Mouse (Mus musculus): ENCODE measurements around the gene Il23a. TPM values are rescaled to one million over a fixed set of nuclear protein-coding genes. Genes with fewer than 3 reads are reported as not detected.
"Not testable (repeated sequence)": the region's sequence is repeated elsewhere in the genome, so short reads cannot be mapped to it uniquely, and the experiment has no call there.

Il23a gene
- total RNA-seq, 4 experiments from 2014 or later: not detected

DNA sequence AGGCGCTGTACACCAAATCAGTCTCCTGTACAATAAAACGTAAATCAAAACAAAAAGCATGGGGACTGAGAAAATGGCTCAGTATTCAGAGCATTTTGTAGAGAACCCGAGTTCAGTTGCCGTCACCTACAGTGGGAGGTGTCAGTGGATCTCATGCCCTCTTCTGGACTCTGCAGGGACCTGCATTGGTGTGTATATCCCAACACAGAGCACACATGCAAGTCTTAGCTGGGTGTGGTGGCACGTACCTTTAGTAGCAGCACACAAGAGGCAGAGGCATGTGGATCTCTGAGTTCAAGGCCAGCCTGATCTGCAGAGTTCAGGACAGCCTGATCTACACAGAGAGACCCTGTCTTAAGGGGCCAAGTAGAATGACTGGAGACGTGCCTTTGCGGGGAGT, 11.1 kb upstream of the Il23a start:
- DNase-seq (ENCODE audit: low spot score in 2 of 2): no peak

DNA sequence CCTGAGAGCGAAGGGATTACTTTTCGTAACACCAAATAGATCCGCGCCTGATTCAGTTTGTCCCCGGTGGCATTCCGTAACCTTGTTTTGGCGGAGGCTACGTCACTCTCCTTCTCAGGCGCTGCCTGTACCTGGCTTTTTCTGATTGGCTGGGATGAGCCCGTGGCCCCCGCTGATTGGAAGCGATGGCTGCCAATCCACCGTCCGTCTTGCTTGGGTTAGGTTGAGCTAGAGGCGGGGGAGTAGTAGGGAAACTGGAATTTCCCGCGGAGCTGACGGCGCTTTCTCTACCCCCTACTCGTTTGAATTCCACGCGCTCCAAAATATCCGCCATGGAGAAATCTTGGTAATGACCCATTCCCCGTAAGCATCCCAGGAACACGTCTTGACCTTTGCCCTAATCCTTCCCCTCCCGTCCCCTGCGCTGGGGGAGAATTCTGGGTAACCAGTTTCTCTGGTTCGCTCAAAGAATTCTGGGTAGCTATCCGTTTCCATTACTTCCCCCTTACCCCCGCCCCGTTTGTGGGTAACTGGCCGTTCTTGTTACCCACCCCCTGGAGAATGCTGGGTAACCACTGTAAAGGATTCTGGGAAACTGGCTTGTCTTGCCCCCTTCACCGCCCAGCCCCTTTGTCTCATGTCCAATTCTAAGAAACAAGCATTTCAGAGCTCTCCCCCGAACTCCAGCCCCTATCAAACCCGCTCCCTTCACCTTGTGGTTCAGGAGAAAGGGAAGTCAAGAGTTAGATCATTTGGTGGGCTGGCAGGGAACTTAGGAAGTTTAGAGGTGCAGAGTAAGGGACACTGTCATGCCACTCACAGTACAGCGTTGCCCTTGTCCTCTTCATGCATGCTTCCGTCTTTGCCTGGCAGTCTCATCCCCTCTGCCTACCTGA, 4.8 kb upstream of the Il23a start, which contains the start of gene Pan2:
Gene Pan2 (plus strand): TSS at position 210 of the 896 bp plus-strand sequence.
- DNase-seq (ENCODE audit: low spot score in 2 of 2): peak; percentile 99

DNA sequence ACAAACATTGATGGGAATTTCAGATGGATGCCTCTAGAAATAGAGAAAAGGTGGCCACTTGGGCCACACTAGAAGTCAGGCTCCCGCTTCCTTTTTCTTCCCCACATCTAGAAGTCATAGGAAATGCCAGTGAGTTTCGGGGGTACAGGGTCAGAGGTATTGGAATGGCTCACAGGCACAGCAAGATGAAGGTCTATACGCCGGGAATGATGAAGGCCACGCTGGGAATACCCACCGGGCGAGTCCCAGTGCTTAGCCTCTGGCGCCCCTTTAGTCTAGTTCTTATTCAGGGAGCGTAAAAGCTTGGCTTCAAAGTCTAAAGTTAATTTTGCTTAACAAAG, 4.2 kb upstream of the Il23a start:
- no peak for DNase-seq (ENCODE audit: low spot score in 2 of 2)

DNA sequence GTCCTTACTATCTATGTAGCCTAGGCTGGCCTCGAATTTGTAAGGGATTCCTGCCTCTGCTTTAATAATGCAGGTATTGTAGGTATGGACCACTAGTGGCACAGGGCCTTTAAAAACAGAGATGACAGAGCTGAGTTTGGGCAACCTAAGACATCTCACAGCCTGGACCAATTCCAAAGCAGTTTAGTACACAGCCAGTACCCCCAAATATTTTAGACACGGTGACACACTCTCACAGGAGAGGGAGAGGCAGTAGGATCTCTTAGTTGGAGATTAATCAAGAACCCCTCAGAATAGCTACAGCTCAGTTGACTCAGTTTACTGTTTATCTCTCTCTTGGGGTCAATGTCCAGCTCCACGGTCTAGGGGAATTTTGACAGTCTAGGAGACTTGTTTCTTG, 3.8 kb upstream of the Il23a start:
- DNase-seq (ENCODE audit: low spot score in 2 of 2): no peak

DNA sequence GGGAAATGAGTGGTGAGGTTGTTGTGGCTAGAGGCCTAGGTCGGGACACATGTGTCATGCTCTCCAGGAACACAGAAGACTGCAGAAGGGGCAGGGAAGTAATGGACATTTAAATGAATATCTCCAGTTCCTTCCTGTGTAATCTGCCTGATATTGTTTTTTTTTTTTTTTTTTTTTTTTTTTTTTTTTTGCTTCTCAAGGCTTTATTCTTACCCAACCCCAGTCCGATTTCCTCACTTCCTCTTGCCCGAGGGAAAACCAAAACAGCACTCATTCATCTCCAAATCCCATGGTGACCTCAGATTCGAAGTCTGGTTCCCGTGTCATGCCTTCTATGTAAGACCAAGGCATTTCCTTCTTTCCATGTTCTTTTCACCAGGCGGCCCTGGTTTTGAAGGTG, 309 bp downstream of the Il23a start:
- no peak for DNase-seq (ENCODE audit: low spot score in 2 of 2)

DNA sequence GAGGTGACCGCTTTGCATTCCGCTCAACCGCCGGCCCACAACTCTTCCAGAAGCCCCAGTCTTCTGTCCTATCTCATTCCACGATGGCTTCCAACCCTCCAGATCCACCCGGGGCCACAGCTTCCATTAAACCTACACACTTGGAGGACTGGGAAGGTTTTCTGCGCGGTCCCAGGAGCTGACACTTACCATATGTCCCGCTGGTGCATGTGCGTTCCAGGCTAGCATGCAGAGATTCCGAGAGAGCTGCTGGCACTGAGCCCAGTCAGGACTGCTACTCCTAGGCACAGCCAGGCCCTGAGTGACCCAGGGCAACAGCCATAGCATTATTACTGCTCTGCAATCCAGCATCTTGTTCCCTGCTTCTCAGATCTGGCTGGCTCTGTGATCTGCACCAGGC, 930 bp downstream of the Il23a start:
- DNase-seq (ENCODE audit: low spot score in 2 of 2): no peak

DNA sequence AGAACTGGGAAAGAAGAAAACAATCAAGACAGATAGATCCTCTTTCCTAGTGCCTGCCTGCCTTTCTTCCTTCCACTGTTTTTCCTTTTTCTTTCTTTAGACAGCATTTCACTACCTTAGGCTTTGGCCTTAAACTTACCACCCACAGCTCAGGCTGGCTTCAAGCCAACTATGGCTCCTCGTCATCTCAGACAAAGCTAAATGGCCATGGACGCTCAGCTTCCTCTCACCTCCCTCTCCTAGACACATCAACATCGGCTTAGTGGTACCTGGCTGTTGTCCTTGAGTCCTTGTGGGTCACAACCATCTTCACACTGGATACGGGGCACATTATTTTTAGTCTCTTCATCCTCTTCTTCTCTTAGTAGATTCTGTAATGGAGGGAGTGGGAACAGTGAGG, 1.3 kb downstream of the Il23a start:
- no peak for DNase-seq (ENCODE audit: low spot score in 2 of 2)

DNA sequence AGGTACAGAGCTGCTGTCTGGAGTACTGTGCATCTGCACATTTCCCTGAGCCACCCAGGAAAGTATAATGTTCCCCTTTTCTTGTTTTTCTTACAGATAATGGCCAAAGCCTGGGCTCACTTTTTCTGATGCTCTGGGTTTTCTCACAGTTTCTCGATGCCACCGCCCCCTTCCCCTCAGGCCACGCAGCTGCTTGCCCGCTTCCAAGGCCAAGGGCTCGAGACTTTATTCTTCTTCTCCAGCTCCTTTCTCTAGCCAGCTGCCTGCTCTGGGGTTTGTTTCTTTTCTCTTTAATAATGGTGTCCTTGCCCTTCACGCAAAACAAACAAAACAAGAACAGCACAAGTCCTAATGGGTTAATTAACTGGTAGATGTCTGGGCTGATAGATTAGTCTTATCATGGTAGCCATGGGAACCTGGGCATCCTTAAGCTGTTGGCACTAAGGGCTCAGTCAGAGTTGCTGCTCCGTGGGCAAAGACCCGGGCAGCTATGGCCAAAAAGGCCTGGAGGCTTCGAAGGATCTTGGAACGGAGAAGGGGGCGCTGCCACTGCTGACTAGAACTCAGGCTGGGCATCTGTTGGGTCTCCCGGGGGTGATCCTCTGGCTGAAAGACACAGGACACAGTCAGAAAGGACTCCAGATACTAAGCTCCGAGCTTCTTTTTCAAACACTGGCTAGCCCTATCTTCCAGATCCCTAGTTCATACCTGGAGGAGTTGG, 2.0 kb downstream of the Il23a start:
- no peak for DNase-seq (ENCODE audit: low spot score in 2 of 2)

DNA sequence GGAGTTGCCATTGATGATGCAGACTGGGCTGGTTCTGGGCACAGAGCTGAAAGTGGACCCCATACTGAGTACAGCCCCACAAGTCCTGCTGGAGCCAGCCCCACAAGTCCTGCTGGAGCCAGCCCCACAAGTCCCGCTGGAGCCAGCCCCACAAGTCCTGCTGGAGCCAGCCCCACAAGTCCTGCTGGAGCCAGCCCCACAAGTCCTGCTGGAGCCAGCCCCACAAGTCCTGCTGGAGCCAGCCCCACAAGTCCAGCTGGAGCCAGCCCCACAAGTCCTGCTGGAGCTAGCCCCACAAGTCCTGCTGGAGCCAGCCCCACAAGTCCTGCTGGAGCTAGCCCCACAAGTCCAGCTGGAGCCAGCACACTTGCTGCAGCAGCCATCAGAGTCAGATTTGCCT, 8.0 kb downstream of the Il23a start:
- DNase-seq (ENCODE audit: low spot score in 2 of 2): peak in 1 of 2 experiments; percentile 50

DNA sequence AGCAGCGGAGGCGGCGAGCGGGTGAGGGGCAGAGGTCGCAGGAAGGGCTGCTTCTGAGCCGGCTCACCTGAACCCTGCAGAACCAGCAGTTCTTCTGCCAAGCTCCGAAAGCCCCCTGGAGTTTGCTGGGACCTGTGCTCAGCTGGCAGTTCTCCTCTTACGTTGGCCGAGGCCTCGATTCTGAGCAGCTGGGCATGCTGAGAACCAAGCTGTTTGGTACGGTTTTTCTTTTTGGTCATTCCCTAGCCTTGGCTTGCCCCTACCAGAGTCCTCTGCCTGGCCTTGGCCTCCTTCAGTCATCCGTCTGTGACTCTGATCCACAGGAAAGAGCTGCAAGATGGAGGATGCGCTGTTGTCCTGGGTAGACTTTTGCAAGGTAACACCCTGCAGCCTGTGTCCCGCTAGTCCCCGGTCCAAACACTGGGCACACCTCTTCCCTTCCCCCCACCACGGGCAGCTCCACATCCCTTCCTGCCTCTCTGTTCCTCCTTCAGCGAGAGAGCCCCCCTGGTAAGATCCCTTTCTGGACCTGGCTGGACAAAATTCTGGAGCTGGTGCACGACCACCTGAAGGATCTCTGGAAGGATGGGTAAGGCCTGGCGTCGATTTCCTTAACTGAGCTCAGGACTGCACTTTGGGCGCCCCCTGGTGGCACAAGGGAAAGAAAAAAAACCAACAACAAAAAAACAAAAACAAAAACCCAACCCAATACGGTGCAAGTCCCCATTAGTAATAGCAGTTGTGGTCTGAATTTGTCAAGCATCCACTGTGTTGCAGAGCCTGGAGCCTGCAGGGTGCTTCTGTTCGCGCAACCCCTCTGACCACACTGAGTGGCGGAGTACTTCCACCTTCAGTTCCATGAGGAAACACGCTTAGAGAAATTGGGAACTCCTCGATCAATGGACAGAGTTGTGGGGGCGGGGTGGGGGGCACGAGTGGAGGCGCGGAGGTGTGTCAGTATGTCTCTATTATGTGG, 14.7 kb downstream of the Il23a start:
- DNase-seq (ENCODE audit: low spot score in 2 of 2): peak; percentile 34 to 37

DNA sequence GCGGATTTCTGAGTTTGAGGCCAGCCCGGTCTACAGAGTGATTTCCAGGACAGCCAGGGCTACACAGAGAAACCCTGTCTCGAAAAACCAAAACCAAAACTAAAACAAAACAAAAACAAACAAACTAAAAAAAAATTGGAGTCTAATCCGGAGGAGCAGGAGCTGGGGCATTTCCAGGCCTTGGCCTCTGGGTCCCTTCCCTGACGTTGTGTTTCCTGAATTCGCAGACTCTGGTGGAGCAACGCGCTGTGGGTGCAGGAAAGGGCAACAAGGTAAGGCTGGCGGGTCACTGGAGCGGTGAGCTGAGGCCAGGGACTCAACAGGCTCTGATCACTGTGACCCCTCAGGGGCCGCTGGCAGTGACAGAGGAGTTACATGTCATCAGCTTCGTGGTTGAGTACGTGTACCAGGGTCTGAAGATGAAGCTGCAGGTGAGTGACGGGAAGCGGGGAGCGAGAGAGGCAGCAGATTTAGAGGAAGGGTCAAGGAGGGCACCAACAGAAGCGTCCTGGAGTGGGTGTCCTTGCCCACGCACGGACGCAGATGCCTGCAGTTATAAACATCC, 15.6 kb downstream of the Il23a start:
- DNase-seq (ENCODE audit: low spot score in 2 of 2): no peak

DNA sequence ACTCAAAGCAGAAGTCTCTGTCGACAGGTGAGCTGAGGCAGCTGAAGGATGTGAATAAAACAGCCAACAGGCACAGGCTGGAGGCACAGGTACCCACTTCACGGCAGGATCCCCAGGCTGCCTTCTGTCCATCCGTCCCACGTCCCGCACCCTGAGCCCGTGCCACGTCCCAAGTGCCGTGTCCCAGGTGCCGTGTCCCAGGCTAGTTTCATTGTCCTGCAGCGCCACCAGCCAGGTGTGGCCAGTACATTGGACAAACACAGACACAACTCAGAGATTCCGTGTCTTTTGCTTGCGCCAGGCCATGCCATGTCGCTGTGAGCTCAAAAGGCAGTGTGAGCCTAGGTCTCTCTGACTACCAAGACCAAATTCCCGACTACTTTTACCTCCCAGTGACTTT, 16.9 kb downstream of the Il23a start:
- DNase-seq (ENCODE audit: low spot score in 2 of 2): no peak

DNA sequence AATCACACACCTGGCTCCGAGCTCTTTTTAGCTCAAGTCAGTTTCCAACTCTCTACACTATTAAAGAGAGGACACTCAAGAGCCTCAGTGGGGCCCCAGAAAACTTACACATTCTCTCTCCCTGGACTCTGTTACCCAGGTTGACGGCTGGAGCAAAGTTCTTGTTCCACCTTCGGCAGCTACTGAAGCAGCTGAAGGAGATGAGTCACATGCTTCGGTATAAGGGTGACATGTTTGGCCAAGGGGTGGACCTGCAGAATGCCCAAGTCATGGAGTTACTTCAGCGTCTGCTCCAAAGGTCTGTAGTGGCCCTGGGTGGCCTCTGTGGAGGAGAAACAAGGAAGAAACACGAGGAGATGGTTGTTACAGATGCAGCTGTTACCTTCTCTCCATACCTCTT, 17.6 kb downstream of the Il23a start:
- no peak for DNase-seq (ENCODE audit: low spot score in 2 of 2)

DNA sequence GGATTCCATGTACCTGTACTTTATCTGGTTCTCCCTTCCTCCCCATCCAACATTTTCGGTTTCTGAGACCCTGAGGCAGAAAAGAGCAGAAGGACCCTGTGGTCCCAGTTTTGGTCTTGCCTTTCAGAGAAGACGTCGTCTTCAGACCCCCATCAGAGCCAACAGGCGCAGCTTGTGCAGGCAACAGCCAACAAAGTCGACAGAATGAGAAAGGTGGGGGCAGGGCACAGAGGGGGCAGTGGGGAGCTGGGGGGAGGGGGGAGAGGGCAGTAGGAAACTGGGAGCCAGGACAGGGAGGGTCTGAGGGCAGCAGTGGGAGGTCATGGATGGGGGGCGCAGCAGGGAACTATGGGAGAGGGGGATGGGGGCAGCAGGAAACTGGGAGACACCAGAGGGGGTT, 20.4 kb downstream of the Il23a start:
- no peak for DNase-seq (ENCODE audit: low spot score in 2 of 2)

DNA sequence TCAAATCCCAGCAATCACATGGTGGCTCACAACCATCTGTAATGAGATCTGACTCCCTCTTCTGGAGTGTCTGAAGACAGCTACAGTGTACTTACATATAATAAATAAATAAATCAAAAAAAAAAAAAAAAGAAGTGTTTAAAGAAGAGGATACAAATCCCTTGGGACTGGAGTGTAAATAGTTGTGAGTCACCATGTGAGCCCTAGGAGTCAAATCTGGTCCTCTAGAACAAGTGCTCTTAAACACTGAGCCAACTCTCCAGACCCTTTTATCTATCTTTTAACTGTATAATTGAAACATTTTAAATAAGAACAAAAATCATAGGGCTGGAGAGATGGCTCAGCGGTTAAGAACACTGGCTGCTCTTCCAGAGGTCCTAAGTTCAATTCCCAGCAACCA, 23.2 kb downstream of the Il23a start:
- DNase-seq (ENCODE audit: low spot score in 2 of 2): not testable (repeated sequence)

DNA sequence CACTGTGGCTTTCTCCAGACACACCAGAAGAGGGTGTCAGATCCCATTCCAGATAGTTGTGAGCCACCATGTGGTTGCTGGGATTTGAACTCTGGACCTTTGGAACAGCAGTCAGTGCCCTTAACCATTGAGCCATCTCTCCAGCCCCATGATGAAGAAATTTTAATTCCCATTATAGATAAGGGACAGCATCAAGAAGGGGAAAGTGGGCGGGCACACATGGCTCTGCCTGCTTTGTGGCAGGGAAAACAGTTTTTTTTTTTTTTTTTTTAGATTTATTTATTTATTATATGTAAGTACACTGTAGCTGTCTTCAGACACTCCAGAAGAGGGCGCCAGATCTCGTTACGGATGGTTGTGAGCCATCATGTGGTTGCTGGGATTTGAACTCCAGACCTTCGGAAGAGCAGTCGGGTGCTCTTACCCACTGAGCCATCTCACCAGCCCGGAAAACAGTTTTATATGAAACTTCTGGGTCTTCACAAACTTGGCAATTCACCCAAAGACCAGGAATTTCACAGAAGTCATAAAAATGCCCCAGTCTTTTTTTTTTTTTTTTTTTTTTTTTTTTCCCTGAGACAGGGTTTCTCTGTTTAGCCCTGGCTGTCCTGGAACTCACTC, 25.6 kb downstream of the Il23a start:
- not testable (repeated sequence) for DNase-seq (ENCODE audit: low spot score in 2 of 2)

DNA sequence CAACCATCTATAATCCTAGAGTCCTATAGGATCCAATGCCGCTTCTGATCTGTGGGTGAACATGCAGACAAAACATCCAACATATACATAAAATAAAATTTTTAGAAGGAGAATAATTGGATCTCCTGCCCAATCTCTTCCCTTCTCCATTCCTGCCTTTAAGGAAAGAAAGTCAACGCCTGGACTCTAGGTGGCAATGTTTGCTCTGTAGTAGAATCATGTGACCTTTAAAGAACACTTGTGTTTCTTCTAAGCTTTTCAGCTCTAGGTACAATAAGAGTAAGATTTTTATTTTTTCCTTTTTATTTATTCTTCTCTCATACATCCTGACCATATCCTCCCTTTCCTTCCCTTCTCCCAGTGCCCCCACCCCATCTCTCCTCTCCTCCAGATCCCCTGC, 26.7 kb downstream of the Il23a start:
- no peak for DNase-seq (ENCODE audit: low spot score in 2 of 2)

DNA sequence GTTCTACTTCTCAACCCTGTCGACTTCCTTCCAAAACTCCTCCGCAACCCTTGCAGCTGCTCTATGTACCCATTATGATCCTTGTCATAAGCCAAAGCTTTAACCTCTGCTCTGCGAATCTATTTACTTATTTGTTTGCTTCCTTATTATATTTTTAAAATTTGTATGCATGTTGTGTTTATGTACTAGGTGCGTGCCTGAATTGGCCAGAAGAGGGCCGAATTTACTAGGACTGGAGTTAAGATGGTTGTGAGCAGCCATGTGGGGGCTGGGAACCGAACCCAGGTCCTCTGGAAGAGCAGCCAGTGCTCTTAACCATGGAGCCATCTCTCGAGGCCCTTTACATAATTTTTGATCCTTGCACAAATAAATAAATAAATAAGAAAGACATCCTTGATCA, 27.7 kb downstream of the Il23a start:
- DNase-seq (ENCODE audit: low spot score in 2 of 2): no peak

DNA sequence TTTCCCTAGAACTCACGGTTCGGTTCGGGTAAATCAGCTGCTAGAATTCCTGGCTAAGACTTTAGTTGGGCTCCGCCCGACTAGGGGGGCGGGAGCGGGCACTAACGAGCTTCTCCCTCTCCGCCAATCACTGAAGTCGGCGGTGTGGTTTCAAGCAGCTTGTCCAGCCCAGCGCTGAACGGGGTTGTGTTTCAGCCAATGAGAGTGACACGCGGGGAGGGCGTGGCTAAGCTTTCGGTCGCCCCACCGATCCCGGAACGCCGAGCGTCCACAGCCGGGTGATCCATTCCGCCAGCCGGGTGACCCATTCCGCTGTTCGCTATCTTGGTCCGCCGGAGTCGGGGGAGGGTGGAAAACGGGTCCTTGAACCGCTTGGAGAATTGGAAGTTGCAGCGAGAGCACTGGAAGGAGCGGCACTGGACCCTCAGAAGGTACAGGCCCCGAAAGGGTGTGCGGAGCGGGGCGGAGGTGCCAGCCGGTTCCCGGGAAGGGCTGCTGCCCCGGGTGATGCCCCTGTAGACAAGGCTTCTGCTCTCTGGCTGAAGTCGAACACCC, 28.2 kb downstream of the Il23a start, which contains the start of gene Stat2:
Gene Stat2 (plus strand): TSS at position 273 of the 555 bp plus-strand sequence.
- DNase-seq (ENCODE audit: low spot score in 2 of 2): peak; percentile 95 to 97

DNA sequence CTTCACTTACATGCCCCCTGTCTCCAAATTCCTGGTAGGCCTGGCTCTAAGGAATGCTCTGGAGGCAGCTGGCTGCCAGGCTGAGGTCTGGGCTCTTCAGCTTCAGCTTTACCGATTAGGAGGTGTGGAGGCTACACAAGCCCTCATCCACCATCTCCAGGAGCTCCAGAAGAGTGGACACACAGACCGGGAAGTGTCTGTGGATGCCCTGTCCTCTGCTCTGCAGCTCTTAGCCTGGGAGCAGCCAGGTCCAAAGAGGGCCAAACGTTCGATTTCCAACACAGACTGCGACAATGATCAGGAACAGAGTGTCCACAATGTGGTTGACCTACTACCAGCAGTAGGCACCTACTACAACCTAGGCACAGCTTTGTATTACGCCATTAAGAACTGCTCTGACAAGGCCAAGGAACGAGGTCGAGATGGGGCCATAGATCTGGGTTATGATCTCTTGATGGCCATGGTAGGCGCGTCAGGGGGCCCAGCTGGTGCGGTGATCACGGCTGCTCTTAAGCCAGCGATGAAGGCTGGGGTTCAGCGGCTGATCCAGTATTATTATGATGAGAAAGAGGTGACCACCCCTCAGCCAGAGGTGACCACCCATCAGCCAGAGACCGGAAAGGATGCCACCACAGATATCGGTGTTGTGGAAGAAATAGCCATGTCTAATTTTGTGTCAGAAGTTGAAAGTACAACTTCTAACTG, 29.2 kb downstream of the Il23a start:
- DNase-seq (ENCODE audit: low spot score in 2 of 2): no peak

Data from gastrocnemius, adult 8-10 months (tissue).